Mouse (Mus musculus): Measurements from ENCODE around the gene Ltb. TPM values are rescaled to one million over a fixed set of nuclear protein-coding genes. Genes with fewer than 3 reads are reported as not detected.

Gene Ltb
- total RNA-seq, 2 experiments from 2014 or later, result 0.30 TPM; not detected in 1

GRCm38 (mm10) chr17:35165451-35166155, 28.6 kb upstream of the Ltb start:
- DNase-seq, result no peak

- DNase-seq, result no peak
Measured at GRCm38 (mm10) chr17:35166352-35167035, 27.7 kb upstream of the Ltb start.

DNA sequence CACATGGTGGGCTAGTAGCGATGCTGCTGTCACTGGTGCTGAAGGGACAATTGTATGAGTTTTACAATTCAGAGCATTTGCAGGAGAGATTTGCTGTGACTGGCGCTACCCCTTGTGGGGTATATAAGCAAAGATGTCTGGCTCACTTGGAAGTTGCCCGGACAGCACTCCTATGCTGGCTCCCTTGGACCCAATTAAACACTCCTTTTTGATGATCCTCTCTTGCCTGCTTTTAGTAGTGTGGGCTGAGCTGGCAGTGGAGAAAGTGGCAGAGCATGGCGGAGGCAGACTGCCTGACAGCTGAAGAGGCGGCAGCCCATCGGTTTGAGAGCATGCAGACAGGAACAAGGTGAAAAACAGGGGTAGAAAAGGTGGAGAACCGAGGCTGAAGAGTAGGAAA, 26.4 kb upstream of the Ltb start:
- no peak for DNase-seq

DNA sequence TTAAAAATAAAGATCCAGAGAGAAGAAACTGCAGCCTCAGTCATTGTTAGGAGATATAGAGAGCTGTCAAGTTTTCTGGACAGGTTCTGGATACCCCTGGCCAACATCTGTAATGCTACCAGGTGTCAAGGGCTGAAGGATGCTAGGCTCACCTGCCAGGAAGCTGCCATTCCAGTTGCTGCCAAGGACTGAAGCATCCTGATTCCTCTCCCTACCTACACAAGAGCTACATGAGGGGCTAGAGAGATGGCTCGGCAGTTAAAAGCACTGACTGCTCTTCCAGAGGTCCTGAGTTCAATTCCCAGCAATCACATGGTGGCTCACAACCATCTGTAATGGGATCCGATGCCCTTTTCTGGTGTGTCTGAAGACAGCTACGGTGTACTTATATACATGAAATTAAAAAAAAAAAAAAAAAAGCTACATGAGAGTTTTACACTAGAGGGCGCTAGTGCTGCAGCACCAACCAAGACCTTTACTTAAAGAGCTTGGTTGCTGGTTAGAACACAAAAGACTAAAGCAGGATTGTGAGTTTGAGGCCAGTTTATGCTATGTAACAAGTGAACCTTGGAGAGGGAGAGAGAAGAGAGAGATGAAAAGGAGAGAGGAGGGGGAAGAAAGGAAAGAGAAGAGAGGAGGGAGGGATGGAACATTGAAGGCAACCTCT, 25.6 kb upstream of the Ltb start:
- DNase-seq, result no peak

- DNase-seq, result no peak
Measured at GRCm38 (mm10) chr17:35172445-35173234, 21.6 kb upstream of the Ltb start.

- DNase-seq, result no peak
Measured at GRCm38 (mm10) chr17:35173329-35173728, 20.9 kb upstream of the Ltb start.

DNA sequence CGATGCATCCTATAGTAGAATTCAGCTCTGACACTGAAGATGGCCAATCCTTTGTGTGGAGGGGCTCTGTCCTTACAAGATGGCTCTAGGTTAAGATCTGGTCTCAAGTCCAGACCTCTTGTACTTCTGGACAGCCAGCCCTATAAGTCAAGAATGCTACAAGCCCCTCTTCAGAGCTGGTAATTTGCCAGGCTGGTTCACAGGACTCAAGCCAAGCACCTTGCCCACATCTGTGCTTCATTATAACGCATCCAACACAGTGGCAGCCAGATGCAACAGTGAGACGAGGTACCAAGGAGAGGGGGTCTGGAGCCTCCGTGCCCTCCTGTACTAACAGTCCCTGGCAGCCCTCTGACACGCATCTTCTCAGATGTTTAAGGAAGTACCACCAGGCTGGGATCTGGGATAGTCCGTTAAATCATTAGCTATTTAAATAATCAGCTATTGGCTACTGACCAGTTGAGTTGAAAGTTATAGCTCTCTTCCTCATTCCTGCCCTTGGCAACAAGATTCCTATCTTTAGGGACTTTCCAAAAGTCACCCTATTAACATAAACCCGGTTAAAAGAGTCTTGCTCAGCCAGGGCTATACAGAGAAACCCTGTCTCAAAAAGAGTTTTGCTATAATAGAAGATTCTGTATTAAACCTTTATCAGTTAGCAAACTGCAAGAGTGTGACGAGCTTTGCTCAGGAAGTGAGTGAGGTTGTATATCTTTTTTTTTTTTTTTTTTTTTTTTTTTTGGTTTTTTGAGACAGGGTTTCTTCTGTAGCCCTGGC, 19.9 kb upstream of the Ltb start:
- no peak for DNase-seq

DNA sequence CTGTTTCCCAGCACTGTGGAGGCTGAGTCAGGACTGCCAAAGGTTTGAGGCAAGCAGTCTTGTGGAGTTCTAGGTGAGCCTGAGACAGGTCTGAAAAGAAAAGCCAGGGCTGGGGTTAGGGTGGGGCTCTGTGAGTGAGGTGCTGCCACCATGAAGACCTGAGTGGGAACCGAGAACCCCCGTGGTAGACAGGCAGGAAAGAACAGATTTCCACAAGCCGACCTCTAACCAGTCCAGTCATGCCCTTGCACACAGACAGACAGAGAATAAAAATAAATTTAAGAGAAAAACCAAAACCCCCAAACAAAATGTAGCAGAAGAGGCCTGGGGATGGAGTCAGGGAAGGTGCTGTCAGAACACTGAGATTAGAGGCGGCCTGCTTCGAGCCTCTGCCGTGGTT, 18.9 kb upstream of the Ltb start:
- no peak for DNase-seq

- DNase-seq, result no peak
Measured at GRCm38 (mm10) chr17:35175968-35176367, 18.3 kb upstream of the Ltb start, which contains the start of gene Aif1. Gene Aif1, minus strand, starts transcription at chr17:35176068.

DNA sequence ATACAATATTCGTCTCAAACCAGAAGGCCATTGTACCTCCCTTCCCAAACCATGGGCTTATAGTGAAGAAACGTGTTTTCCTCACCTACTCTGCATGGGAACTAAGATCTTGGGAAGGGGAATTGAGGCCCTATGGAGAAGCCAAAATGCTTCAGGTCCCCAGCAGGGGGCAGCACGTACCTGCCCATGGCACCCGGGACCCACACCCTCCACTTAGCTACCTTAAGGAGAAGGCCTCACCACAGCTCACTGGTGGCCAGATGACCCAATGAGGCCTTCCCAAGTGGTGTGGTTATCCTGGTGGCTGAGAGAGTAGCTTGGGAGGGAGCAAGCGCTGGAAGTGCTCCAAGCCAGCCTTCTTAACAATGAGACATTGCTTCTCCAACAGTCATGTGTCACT, 15.7 kb upstream of the Ltb start:
- DNase-seq, result peak in 1 of 2 experiments; percentile 59

DNA sequence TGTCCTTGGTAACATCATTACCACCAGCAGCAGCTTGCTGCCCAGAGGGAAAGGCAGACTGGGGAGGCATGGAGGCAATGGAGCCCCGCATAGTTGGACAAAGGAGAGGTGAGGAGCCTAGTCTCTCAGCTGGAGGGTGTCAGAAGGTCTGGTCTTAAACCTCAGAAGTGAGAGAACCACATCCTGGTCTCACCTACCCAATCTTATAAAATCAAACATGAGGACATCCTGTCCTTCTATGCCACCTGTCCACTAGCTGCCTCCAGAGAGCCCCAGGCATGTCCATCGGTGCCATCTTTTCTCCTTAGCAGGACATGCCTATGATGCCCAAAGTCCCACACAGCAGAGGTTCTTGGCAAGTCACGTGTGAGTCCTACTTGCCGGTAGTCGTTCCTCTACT, 14.1 kb upstream of the Ltb start:
- no peak for DNase-seq

DNA sequence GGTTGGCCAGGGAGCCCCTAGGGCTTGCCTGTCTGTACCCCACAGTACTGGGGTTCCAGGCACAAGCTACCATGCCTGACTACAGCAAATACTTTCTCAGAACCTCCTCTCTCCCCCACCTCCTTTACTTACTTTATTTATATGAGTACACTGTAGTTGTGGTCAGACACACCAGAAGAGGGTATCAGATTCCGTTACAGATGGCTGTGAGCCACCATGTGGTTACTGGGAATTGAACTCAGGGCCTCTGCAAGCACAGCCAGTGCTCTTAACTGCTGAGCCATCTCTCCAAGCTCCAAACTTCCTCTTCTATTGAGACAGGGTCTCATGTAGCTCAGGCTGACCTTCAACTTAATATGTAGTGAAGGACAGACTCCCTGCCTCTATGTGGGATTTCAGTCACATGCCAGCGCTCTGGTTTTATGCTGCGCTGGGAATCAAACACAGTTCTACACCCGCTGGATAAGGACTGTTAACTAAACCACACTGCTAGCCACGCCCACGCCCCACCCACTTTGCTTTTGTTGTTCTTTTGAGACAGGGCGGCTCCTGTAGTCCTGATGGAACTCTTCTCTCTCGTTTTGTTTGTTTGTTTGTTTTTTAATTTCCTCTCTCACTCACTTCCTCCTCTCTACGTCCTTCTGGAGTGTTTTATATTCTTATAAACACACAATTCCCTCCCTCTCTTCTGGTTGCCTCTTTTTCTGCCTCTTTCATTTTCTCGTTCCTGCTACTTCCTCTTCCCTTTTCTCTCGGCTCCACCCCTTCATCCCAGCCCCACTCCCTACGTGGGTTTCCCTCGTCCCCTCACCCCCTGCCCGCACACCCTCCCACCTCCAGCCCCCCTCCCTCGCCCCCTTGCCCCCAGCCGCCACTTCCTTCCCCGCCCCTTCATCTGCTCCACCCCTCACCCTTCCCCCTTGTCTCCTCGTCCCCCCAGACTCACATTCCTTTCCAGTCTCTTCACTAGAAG, 8.3 kb upstream of the Ltb start:
- no peak for DNase-seq

- DNase-seq, result no peak
Measured at GRCm38 (mm10) chr17:35186681-35187080, 7.6 kb upstream of the Ltb start.

GRCm38 (mm10) chr17:35187345-35187744, 6.9 kb upstream of the Ltb start:
- DNase-seq, result no peak

- DNase-seq, result no peak
Measured at GRCm38 (mm10) chr17:35187959-35188610, 6.2 kb upstream of the Ltb start, which contains the start of gene Lst1. Gene Lst1, minus strand, starts transcription at chr17:35188439.

- DNase-seq, result no peak
Measured at GRCm38 (mm10) chr17:35189186-35189585, 5.1 kb upstream of the Ltb start.

- no peak for DNase-seq
Measured at GRCm38 (mm10) chr17:35190096-35190495, 4.1 kb upstream of the Ltb start.

DNA sequence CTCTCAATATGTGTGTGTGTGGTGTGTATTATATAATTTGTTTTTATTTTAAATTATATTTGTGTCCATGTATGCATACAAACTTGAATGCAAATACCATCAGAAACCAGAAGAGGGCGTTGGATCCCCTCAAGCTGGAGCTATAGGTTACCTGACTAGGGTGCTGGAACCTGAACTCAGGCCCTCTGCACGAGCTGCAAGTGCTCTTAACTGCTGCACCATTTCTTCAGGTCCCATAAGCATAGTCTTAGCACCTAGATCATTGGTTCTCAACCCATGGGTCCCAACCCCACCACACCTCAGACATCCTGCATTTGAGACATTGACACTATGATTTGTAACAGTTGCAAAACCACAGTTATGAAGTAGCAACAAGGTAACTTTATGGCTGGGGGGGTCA, 2.5 kb upstream of the Ltb start:
- no peak for DNase-seq

- DNase-seq, result no peak
Measured at GRCm38 (mm10) chr17:35192924-35193323, 1.3 kb upstream of the Ltb start.

All from layer of hippocampus, postnatal 36 days (tissue).